Mouse (Mus musculus) forebrain, embryonic 16.5 days (tissue): ENCODE measurements around the gene Fbxw4. TPM values are rescaled to one million over a fixed set of nuclear protein-coding genes. Genes with fewer than 3 reads are reported as not detected.

Experiments used
- ATAC-seq: fragments of 200-750 bp; cut with Nextera tagmentation; 2 replicates; pipeline ENCODE4 v1.8.0; 2017; ENCODE audit warnings: mild to moderate bottlenecking, moderate library complexity
- H3K27ac ChIP-seq: fragments of 300-500 bp; sonication (generic); 2 replicates; pipeline ENCODE4 v1.5.1; 2014; ENCODE audit warnings: low read length, control low read depth
- H3K27me3 ChIP-seq: fragments of 300-500 bp; sonication (generic); replicated peaks from 2 replicates; pipeline ENCODE4 v1.6.1; 2014; ENCODE audit warnings: low read length; ENCODE audit not compliant: control insufficient read depth, insufficient read depth
- H3K36me3 ChIP-seq: fragments of 300-500 bp; sonication (generic); 2 replicates; pipeline ENCODE4 v1.6.1; 2014; ENCODE audit not compliant: control insufficient read depth, insufficient read depth
- H3K4me1 ChIP-seq: fragments of 300-500 bp; sonication (generic); replicated peaks from 2 replicates; pipeline ENCODE4 v1.6.1; 2014; ENCODE audit warnings: low read length; ENCODE audit not compliant: control insufficient read depth, insufficient read depth
- H3K4me2 ChIP-seq: fragments of 300-500 bp; sonication (generic); 2 replicates; pipeline ENCODE4 v1.6.1; 2014; ENCODE audit warnings: mild to moderate bottlenecking, low read length, control low read depth
- H3K4me3 ChIP-seq: fragments of 300-500 bp; sonication (generic); replicated peaks from 2 replicates; pipeline ENCODE4 v1.5.1; 2014; ENCODE audit warnings: mild to moderate bottlenecking, low read length, control low read depth
- H3K9ac ChIP-seq: fragments of 300-500 bp; sonication (generic); replicated peaks from 2 replicates; pipeline ENCODE4 v1.6.1; 2014; ENCODE audit warnings: low read depth, low read length, control low read depth
- H3K9me3 ChIP-seq: fragments of 300-500 bp; sonication (generic); 2 replicates; pipeline ENCODE4 v1.6.1; 2016; ENCODE audit warnings: low read length; ENCODE audit not compliant: control insufficient read depth
- WGBS: fragments of 180-500 bp; shearing (Covaris S2); extraction: QIAGEN DNeasy Blood & Tissue Kit; methylation state at CpG from one replicate; pipeline ENCODE4 v1.1.7; 2014; 5-methylcytosine and 5-hydroxymethylcytosine counted together
- polyA plus RNA-seq: library from polyadenylated mRNA; unstranded; fragments of >200 nt; fragmentation: Nextera tagmentation; extraction: Ambion mirVana; gene quantifications from 2 replicates; pipeline ENCODE4 v1.2.1, GENCODE M21; 2015

Gene Fbxw4
- polyA plus RNA-seq, 1 experiment from 2014 or later: 5.7 TPM

- Histone ChIP-seq H3K36me3 (peaks cover 12% of the 10 kb centered on the region; the same call in 1 of the 2 replicates), H3K9ac (no peak overlapping the region), H3K27me3 (no peaks in the 10 kb centered on the region), H3K27ac (no peak overlapping the region), H3K4me1 (0 out of 2 replicates have a peak, but pooled peaks cover 6% of the 10 kb centered on the region), H3K4me2 (no peak overlapping the region), H3K4me3 (no peak overlapping the region), H3K9me3 (no peaks in the 10 kb centered on the region)
- 66% methylated on average over 6 of the region's 6 CpGs for WGBS
- no peak for ATAC-seq
These were observed 128.6 kb downstream of the Fbxw4 start for GRCm38 (mm10) chr19:45531554-45531953.

- H3K9ac ChIP-seq: no peak overlapping the region
- H3K27ac ChIP-seq: no peak overlapping the region
- H3K27me3 ChIP-seq: no peaks in the 10 kb centered on the region
- H3K4me3 ChIP-seq: no peak overlapping the region
- peaks cover 12% of the 10 kb centered on the region; the same call in 1 of the 2 replicates for H3K36me3 ChIP-seq
- H3K4me1 ChIP-seq: 0 out of 2 replicates have a peak, but pooled peaks cover 6% of the 10 kb centered on the region
- WGBS: 87% methylated on average over 15 of the region's 15 CpGs
- H3K4me2 ChIP-seq: no peak overlapping the region
- ATAC-seq: no peak
- no peaks in the 10 kb centered on the region for H3K9me3 ChIP-seq
These were observed 129.7 kb downstream of the Fbxw4 start for GRCm38 (mm10) chr19:45530200-45530995.

- Histone ChIP-seq H3K27ac (no peak overlapping the region), H3K9me3 (no peaks in the 10 kb centered on the region), H3K4me2 (no peak overlapping the region), H3K9ac (no peak overlapping the region), H3K4me3 (no peak overlapping the region), H3K4me1 (0 out of 2 replicates have a peak, but pooled peaks cover 3% of the 10 kb centered on the region), H3K27me3 (no peaks in the 10 kb centered on the region), H3K36me3 (peaks cover 14% of the 10 kb centered on the region; the same call in 1 of the 2 replicates)
- no peak for ATAC-seq
- 88% methylated on average over 5 of the region's 5 CpGs for WGBS
These were observed 130.8 kb downstream of the Fbxw4 start for GRCm38 (mm10) chr19:45529294-45529693.

Other genes starting within 250 kb of the Fbxw4 start
- gene Poll, start 99.8 kb downstream of the Fbxw4 start, polyA plus RNA-seq: 12.8 and 14.6 TPM in 2 replicates
- gene Gm17018, start 99.7 kb downstream of the Fbxw4 start, polyA plus RNA-seq: 41.4 and 44.0 TPM in 2 replicates
- gene Fgf8, start 82.6 kb upstream of the Fbxw4 start, polyA plus RNA-seq: 0.31 and 0.43 TPM in 2 replicates
- 6.7 and 10.6 TPM in 2 replicates for gene Npm3, start 89.3 kb upstream of the Fbxw4 start, polyA plus RNA-seq
- gene Mgea5, start 123.5 kb upstream of the Fbxw4 start, polyA plus RNA-seq: 77.0 and 90.5 TPM in 2 replicates
- gene Kcnip2, start 155.7 kb upstream of the Fbxw4 start, polyA plus RNA-seq: 12.3 and 14.6 TPM in 2 replicates